Comparison of ENCODE assay signal across 8 mouse cellular contexts in the genomic region with DNA sequence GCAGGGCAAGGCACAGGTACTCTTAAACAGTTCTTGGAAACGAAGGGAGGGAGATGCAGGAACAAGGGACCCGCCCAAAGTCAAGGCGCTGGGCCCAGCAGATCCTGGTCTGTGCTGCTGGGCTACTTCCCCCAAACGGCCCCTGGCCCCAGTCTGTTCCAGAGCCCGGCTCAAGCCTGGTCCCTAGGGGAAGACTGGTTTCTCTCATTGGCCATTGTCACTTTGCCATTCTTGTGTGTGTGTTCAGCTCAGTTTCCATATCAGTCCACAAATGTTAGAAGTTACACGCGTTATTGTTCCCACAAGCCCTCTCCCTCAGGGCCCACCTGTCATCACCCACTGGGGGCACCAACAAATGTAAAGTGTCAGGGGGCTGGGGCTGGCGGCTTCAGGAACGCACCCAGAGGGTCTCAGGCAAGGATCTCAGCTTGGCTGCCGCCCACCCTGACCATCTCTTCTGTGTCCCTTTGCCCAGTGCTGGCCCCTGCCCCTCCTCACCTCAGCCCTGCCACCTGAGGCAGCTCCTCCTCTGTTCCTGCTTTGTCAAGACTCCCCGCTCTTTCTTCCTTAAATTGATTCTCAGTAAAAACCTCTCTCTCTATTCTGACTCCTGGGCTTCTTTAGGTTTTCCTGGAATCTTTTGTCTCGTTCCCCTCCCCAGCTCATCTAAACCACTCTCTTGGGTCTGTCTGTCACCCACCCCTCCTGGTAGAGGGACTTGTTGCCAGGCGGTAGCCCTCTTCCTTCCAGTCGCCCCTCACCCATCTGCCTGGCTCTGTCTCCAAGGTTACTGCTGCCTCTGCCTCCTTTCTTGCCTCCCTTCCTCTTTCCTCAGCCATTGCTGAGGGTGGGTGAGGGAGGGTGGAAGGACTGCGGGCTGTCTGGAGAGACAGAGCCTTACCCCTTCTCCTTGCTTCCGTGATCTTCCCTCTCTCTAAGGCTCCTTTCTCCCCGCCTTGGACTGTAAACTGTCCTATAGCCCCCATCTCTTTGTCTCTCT.
A peak's percentile ranks its signal among the peaks of the same experiment; 100 is the strongest.
DNase-seq lines count a peak whose midpoint lies in the region; ATAC-seq and TF ChIP-seq lines count a peak whose summit lies in the region.

No protein-coding gene starts in this region.

- 21% methylated on average over 16 of the region's 17 CpGs for WGBS in hindbrain, embryonic 12.5 days

- H3K27ac ChIP-seq in gastrocnemius, adult 2 months: no peak overlapping the region
- peak overlapping the region; percentile 79 for H3K27ac ChIP-seq in hindbrain, embryonic 12.5 days

- peak overlapping the region; percentile 65 for H3K9ac ChIP-seq in hindbrain, embryonic 12.5 days

- DNase-seq in gastrocnemius, adult 2 months: no peak
- DNase-seq in gastrocnemius, postnatal 36 days: no peak
- DNase-seq in mesoderm, embryonic 11.5 days (ENCODE audit: low read depth, low spot score): peak; percentile 48
- no peak for DNase-seq in thymus, postnatal 14 days
- no peak for DNase-seq in gastrocnemius, postnatal 25 days
- DNase-seq in lung, postnatal 36 days: no peak

- ATAC-seq in common myeloid progenitor, adult 5-6 weeks (replicated peaks; ENCODE audit: low read depth, poor library complexity, severe bottlenecking): peak; percentile 49
- ATAC-seq in hindbrain, embryonic 12.5 days (ENCODE audit: low FRiP score): peak; percentile 81

- no peaks in the 10 kb centered on the region for H3K36me3 ChIP-seq in hindbrain, embryonic 12.5 days

- H3K4me2 ChIP-seq in hindbrain, embryonic 12.5 days (replicated peaks): peak overlapping the region; percentile 74

- TF ChIP-seq CTCF in gastrocnemius, adult 2 months (IDR thresholded peaks at IDR 0.05): no peak

- H3K27me3 ChIP-seq in hindbrain, embryonic 12.5 days: peaks cover 23% of the 10 kb centered on the region

- H3K4me1 ChIP-seq in hindbrain, embryonic 12.5 days: peaks cover 20% of the 10 kb centered on the region

- no peaks in the 10 kb centered on the region for H3K9me3 ChIP-seq in hindbrain, embryonic 12.5 days (replicated peaks)

- peak overlapping the region; percentile 48 for H3K4me3 ChIP-seq in gastrocnemius, adult 2 months
- peak overlapping the region; percentile 40 for H3K4me3 ChIP-seq in hindbrain, embryonic 12.5 days

- intact Hi-C loops in gastrocnemius, adult 2 months (cut with DNase I): no loop called here
- intact Hi-C loops in gastrocnemius, postnatal 36 days (cut with DNase I): no loop called here
